ENCODE assay signal across 8 mouse cellular contexts in genomic region chr19:23151651-23152070, GRCm38 (mm10). TPM values are rescaled to one million over a fixed set of nuclear protein-coding genes. Genes with fewer than 3 reads are reported as not detected.
A peak's percentile ranks its signal among the peaks of the same experiment; 100 is the strongest.
DNase-seq lines count a peak whose midpoint lies in the region; ATAC-seq lines count a peak whose summit lies in the region.

No protein-coding gene starts in this region.

- peak; percentile 91 for ATAC-seq in common myeloid progenitor, adult 5-6 weeks (replicated peaks; ENCODE audit: low read depth, poor library complexity, severe bottlenecking)
- ATAC-seq in intestine, embryonic 16.5 days = peak; percentile 91
- peak; percentile 65; the same call in 1 of the 2 replicates for ATAC-seq in lung, embryonic 15.5 days (ENCODE audit: borderline replicate concordance, extremely low read depth, low FRiP score, low TSS enrichment)
- peak; percentile 57; the same call in 1 of the 2 replicates for ATAC-seq in stomach, embryonic 14.5 days (ENCODE audit: insufficient number of reproducible peaks, insufficient read depth, low FRiP score, low read depth)

- H3K27me3 ChIP-seq in intestine, embryonic 16.5 days (replicated peaks; ENCODE audit: control insufficient read depth, insufficient read depth, low read length) = no peaks in the 10 kb centered on the region
- no peaks in the 10 kb centered on the region for H3K27me3 ChIP-seq in lung, embryonic 15.5 days
- no peaks in the 10 kb centered on the region for H3K27me3 ChIP-seq in stomach, embryonic 14.5 days (ENCODE audit: control insufficient read depth, insufficient read depth, low read length)

- peak overlapping the region; percentile 35; the same call in 1 of the 2 replicates for H3K4me2 ChIP-seq in intestine, embryonic 16.5 days (ENCODE audit: low read depth, low read length)
- no peak overlapping the region for H3K4me2 ChIP-seq in lung, embryonic 15.5 days
- H3K4me2 ChIP-seq in stomach, embryonic 14.5 days (replicated peaks; ENCODE audit: low read depth, low read length) = no peak overlapping the region

- no peaks in the 10 kb centered on the region for H3K9me3 ChIP-seq in intestine, embryonic 16.5 days (ENCODE audit: control insufficient read depth, low read length)
- H3K9me3 ChIP-seq in lung, embryonic 15.5 days = no peaks in the 10 kb centered on the region
- H3K9me3 ChIP-seq in stomach, embryonic 14.5 days (ENCODE audit: control insufficient read depth, low read depth, low read length) = no peaks in the 10 kb centered on the region

- intact Hi-C loops in left cerebral cortex, postnatal 36 days (cut with DNase I) = no loop called here

- H3K4me1 ChIP-seq in intestine, embryonic 16.5 days (ENCODE audit: control insufficient read depth, insufficient read depth, low read length) = peaks cover 6% of the 10 kb centered on the region
- H3K4me1 ChIP-seq in lung, embryonic 15.5 days = peaks cover 21% of the 10 kb centered on the region
- 0 out of 2 replicates have a peak, but pooled peaks cover 3% of the 10 kb centered on the region for H3K4me1 ChIP-seq in stomach, embryonic 14.5 days (ENCODE audit: control insufficient read depth, insufficient read depth, low read length)

- no peaks in the 10 kb centered on the region for H3K36me3 ChIP-seq in intestine, embryonic 16.5 days (ENCODE audit: control insufficient read depth, insufficient read depth, low read length)
- no peaks in the 10 kb centered on the region for H3K36me3 ChIP-seq in lung, embryonic 15.5 days
- H3K36me3 ChIP-seq in stomach, embryonic 14.5 days (ENCODE audit: control insufficient read depth, insufficient read depth, low read length) = no peaks in the 10 kb centered on the region

- peak; percentile 68 for DNase-seq in adrenal gland, adult 2 months
- no peak for DNase-seq in adrenal gland, postnatal 25 days
- DNase-seq in 3T3-L1 (ENCODE audit: low read depth, low spot score) = peak; percentile 77
- no peak for DNase-seq in left cerebral cortex, postnatal 36 days (ENCODE audit: low spot score in 2 of 2)

- H3K4me3 ChIP-seq in intestine, embryonic 16.5 days (ENCODE audit: low read length) = no peak overlapping the region; the same call in 1 of the 2 replicates
- H3K4me3 ChIP-seq in lung, embryonic 15.5 days = no peak overlapping the region
- H3K4me3 ChIP-seq in stomach, embryonic 14.5 days (ENCODE audit: low read depth, low read length) = no peak overlapping the region

- no peak overlapping the region for H3K27ac ChIP-seq in intestine, embryonic 16.5 days (ENCODE audit: low read length)
- H3K27ac ChIP-seq in lung, embryonic 15.5 days = no peak overlapping the region
- no peak overlapping the region for H3K27ac ChIP-seq in stomach, embryonic 14.5 days (ENCODE audit: low read length)

- WGBS in intestine, embryonic 16.5 days = 26% methylated on average over 11 of the region's 11 CpGs
- 30% methylated on average over 11 of the region's 11 CpGs for WGBS in lung, embryonic 15.5 days
- WGBS in stomach, embryonic 14.5 days = 29% methylated on average over 11 of the region's 11 CpGs

- H3K9ac ChIP-seq in intestine, embryonic 16.5 days (ENCODE audit: low read depth, low read length) = 0 out of 2 replicates have a peak overlapping the region, but pooled peaks have one; percentile 19
- no peak overlapping the region for H3K9ac ChIP-seq in lung, embryonic 15.5 days
- no peak overlapping the region for H3K9ac ChIP-seq in stomach, embryonic 14.5 days (replicated peaks; ENCODE audit: low read depth, low read length)

RNA-seq across cellular contexts. Expression of gene Klf9, which starts 10.6 kb away (rescaled TPM):
- 10 to 100 TPM; 75.8 to 85.6 TPM for total RNA-seq in adrenal gland, adult 2 months (2021)
- polyA plus RNA-seq in adrenal gland, adult 2 months (2012; rRNA removed) = 64.4 and 66.5 TPM in 2 replicates
- total RNA-seq in adrenal gland, postnatal 25 days (2021) = 72.2 and 72.8 TPM in 2 replicates
- total RNA-seq in common myeloid progenitor, adult 5-6 weeks (2017) = 10.8 and 14.9 TPM in 2 replicates
- 3.3 and 4.0 TPM in 2 replicates for polyA plus RNA-seq in intestine, embryonic 16.5 days (2015; fragmentation: Nextera tagmentation; extraction: Ambion mirVana)
- 5.6 and 6.1 TPM in 2 replicates for polyA plus RNA-seq in lung, embryonic 15.5 days (2015; fragmentation: Nextera tagmentation; extraction: Ambion mirVana)
- 3.8 and 4.8 TPM in 2 replicates for polyA plus RNA-seq in stomach, embryonic 14.5 days (2014; fragmentation: Nextera tagmentation; extraction: Ambion mirVana)
- 100 to 1,000 TPM; 205 to 209 TPM for total RNA-seq in left cerebral cortex, postnatal 36 days (2021)

Comparison
In these comparisons a context has a peak if more than half of its experiments do, and no peak if none do; other contexts are left out.
1. DNase-seq: peak in adrenal gland, adult 2 months (single experiment) and 3T3-L1 (single experiment); none in adrenal gland, postnatal 25 days (single experiment) and left cerebral cortex, postnatal 36 days (0 of 2).
2. Peak in every context shown above with its lines, with median percentiles within 50 percentile points of each other: ATAC-seq.